Mouse (Mus musculus): ENCODE results near the gene Acot8.
A peak's percentile ranks its signal among the peaks of the same experiment; 100 is the strongest.

The Acot8 gene

GRCm38 (mm10) chr2:164804533-164805331 lies at the start of gene Acot8, which contains the start of gene Zswim3:
Acot8 (minus strand) TSS chr2:164804882.
Zswim3 (plus strand) TSS chr2:164805098.
- peak; percentile 99 for DNase-seq (ENCODE audit: low spot score)

GRCm38 (mm10) chr2:164850061-164850460 lies 45.4 kb upstream of the Acot8 start:
- DNase-seq (ENCODE audit: low spot score), result no peak

GRCm38 (mm10) chr2:164845782-164846181 lies 41.1 kb upstream of the Acot8 start:
- no peak for DNase-seq (ENCODE audit: low spot score)

GRCm38 (mm10) chr2:164835164-164835563 lies 30.5 kb upstream of the Acot8 start:
- no peak for DNase-seq (ENCODE audit: low spot score)

GRCm38 (mm10) chr2:164834531-164834930 lies 29.8 kb upstream of the Acot8 start:
- peak; percentile 57 for DNase-seq (ENCODE audit: low spot score)

GRCm38 (mm10) chr2:164833314-164833959 lies 28.8 kb upstream of the Acot8 start, which contains the start of gene Neurl2:
Neurl2 (minus strand) TSS chr2:164833456.
- DNase-seq (ENCODE audit: low spot score), result peak; percentile 95

- DNase-seq (ENCODE audit: low spot score), result peak; percentile 88
Measured at GRCm38 (mm10) chr2:164832748-164833301, 28.1 kb upstream of the Acot8 start, which contains the start of gene Ctsa. Ctsa (plus strand) TSS chr2:164832873.

GRCm38 (mm10) chr2:164832032-164832747 lies 27.5 kb upstream of the Acot8 start:
- DNase-seq (ENCODE audit: low spot score), result no peak

GRCm38 (mm10) chr2:164831029-164831428 lies 26.3 kb upstream of the Acot8 start:
- no peak for DNase-seq (ENCODE audit: low spot score)

GRCm38 (mm10) chr2:164829090-164829489 lies 24.4 kb upstream of the Acot8 start:
- no peak for DNase-seq (ENCODE audit: low spot score)

- DNase-seq (ENCODE audit: low spot score), result no peak
Measured at GRCm38 (mm10) chr2:164828437-164828836, 23.8 kb upstream of the Acot8 start, which contains the start of gene Spata25. Spata25 (minus strand) TSS chr2:164828537.

- no peak for DNase-seq (ENCODE audit: low spot score)
Measured at GRCm38 (mm10) chr2:164827146-164827850, 22.6 kb upstream of the Acot8 start.

- no peak for DNase-seq (ENCODE audit: low spot score)
Measured at GRCm38 (mm10) chr2:164825521-164825920, 20.8 kb upstream of the Acot8 start.

GRCm38 (mm10) chr2:164823969-164824368 lies 19.3 kb upstream of the Acot8 start:
- DNase-seq (ENCODE audit: low spot score), result no peak

GRCm38 (mm10) chr2:164823181-164823585 lies 18.5 kb upstream of the Acot8 start:
- peak; percentile 72 for DNase-seq (ENCODE audit: low spot score)

GRCm38 (mm10) chr2:164822636-164823165 lies 18.0 kb upstream of the Acot8 start, which contains the start of gene Zswim1:
Zswim1 (plus strand) TSS chr2:164822686.
- DNase-seq (ENCODE audit: low spot score), result peak; percentile 99

- DNase-seq (ENCODE audit: low spot score), result no peak
Measured at GRCm38 (mm10) chr2:164821060-164821459, 16.4 kb upstream of the Acot8 start.

- DNase-seq (ENCODE audit: low spot score), result no peak
Measured at GRCm38 (mm10) chr2:164817703-164818102, 13.0 kb upstream of the Acot8 start.

GRCm38 (mm10) chr2:164817206-164817605 lies 12.5 kb upstream of the Acot8 start:
- no peak for DNase-seq (ENCODE audit: low spot score)

GRCm38 (mm10) chr2:164815821-164816220 lies 11.1 kb upstream of the Acot8 start:
- no peak for DNase-seq (ENCODE audit: low spot score)

GRCm38 (mm10) chr2:164815348-164815747 lies 10.7 kb upstream of the Acot8 start:
- DNase-seq (ENCODE audit: low spot score), result no peak

Data from MN1 (cell line).